Mouse (Mus musculus) limb, embryonic 14.5 days (tissue): ENCODE measurements around the gene Trp53i13. TPM values are rescaled to one million over a fixed set of nuclear protein-coding genes. Genes with fewer than 3 reads are reported as not detected.

Source experiments
- ATAC-seq: fragments of 200-750 bp; cut with Nextera tagmentation; 2 replicates; pipeline ENCODE4 v1.8.0; 2017; ENCODE audit warnings: low read depth, moderate number of reproducible peaks, moderate TSS enrichment; ENCODE audit not compliant: low FRiP score
- DNase-seq: peaks from one replicate; pipeline ENCODE4 v3.0.0-alpha.2; 2015; ENCODE audit warnings: low spot score
- H3K27ac ChIP-seq: fragments of 300-500 bp; sonication (generic); replicated peaks from 2 replicates; pipeline ENCODE4 v1.5.1; 2014; ENCODE audit warnings: low read depth, mild to moderate bottlenecking, low read length, moderate library complexity, mixed read lengths
- H3K27me3 ChIP-seq: fragments of 300-500 bp; sonication (generic); 2 replicates; pipeline ENCODE4 v1.6.1; 2014; ENCODE audit warnings: low read length, mixed read lengths; ENCODE audit not compliant: control insufficient read depth, insufficient read depth
- H3K36me3 ChIP-seq: fragments of 300-500 bp; sonication (generic); 2 replicates; pipeline ENCODE4 v1.6.1; 2014; ENCODE audit warnings: mild to moderate bottlenecking, low read length, moderate library complexity, mixed read lengths; ENCODE audit not compliant: control insufficient read depth, insufficient read depth
- H3K4me1 ChIP-seq: fragments of 300-500 bp; sonication (generic); 2 replicates; pipeline ENCODE4 v1.6.1; 2014; ENCODE audit warnings: antibody characterized with exemption, low read length, mixed read lengths; ENCODE audit not compliant: control insufficient read depth, insufficient read depth
- H3K4me2 ChIP-seq: fragments of 300-500 bp; sonication (generic); replicated peaks from 2 replicates; pipeline ENCODE4 v1.6.1; 2014; ENCODE audit warnings: low read depth, mild to moderate bottlenecking, low read length, moderate library complexity; ENCODE audit not compliant: severe bottlenecking
- H3K4me3 ChIP-seq: fragments of 300-500 bp; sonication (generic); replicated peaks from 2 replicates; pipeline ENCODE4 v1.5.1; 2014; ENCODE audit warnings: low read length
- H3K9ac ChIP-seq: fragments of 300-500 bp; sonication (generic); 2 replicates; pipeline ENCODE4 v1.6.1; 2014; ENCODE audit warnings: mild to moderate bottlenecking, low read depth, low read length, moderate library complexity; ENCODE audit not compliant: severe bottlenecking
- H3K9me3 ChIP-seq: fragments of 300-500 bp; sonication (generic); 2 replicates; pipeline ENCODE4 v1.6.1; 2016; ENCODE audit warnings: low read length; ENCODE audit not compliant: control insufficient read depth
- POLR2A ChIP-seq: fragments of 200-500 bp; IDR thresholded peaks from 2 replicates; pipeline ENCODE4 v1.8.0; 2012; ENCODE audit warnings: inconsistent platforms, mild to moderate bottlenecking, moderate library complexity, borderline replicate concordance; ENCODE audit not compliant: insufficient read depth, insufficient read length; ENCODE audit errors: extremely low read depth
- WGBS: fragments of 180-500 bp; shearing (Covaris S2); extraction: QIAGEN DNeasy Blood & Tissue Kit; methylation state at CpG from one replicate; pipeline ENCODE4 v1.1.7; 2014; 5-methylcytosine and 5-hydroxymethylcytosine counted together
- polyA plus RNA-seq, 2 experiments: library from polyadenylated mRNA; depleted of rRNA in 1 of 2; stranded (reverse) in 1 of 2; unstranded in 1 of 2; fragments of >200 nt; fragmentation: Nextera tagmentation in 1 of 2; extraction: Ambion mirVana in 1 of 2; gene quantifications; 2 replicates each; pipeline versions ENCODE4 v1.2.1 to v1.2.3; 2012 to 2014

Trp53i13 gene
- polyA plus RNA-seq, 2 experiments: 51.1 to 67.3 TPM

- peaks cover 24% of the 10 kb centered on the region for H3K36me3 ChIP-seq
- peak; percentile 76 for ATAC-seq
- under 1% methylated on average over 61 of the region's 84 CpGs for WGBS
- H3K27ac ChIP-seq: peak overlapping the region; percentile 73
- H3K9me3 ChIP-seq: no peaks in the 10 kb centered on the region
- H3K4me2 ChIP-seq: peak overlapping the region; percentile 96
- DNase-seq: peak; percentile 92
- H3K9ac ChIP-seq: peak overlapping the region; percentile 69
- peaks cover 40% of the 10 kb centered on the region for H3K4me1 ChIP-seq
- peak; percentile 70; the same call in 1 of the 2 replicates for TF ChIP-seq POLR2A
- H3K27me3 ChIP-seq: peaks cover 27% of the 10 kb centered on the region
- H3K4me3 ChIP-seq: peak overlapping the region; percentile 58
Observed at GRCm38 (mm10) chr11:77512891-77513810, 2.6 kb downstream of the Trp53i13 start.

GRCm38 (mm10) chr11:77511336-77511735 lies 4.4 kb downstream of the Trp53i13 start:
- no peak for TF ChIP-seq POLR2A
- H3K27me3 ChIP-seq: peaks cover 24% of the 10 kb centered on the region
- no peaks in the 10 kb centered on the region for H3K9me3 ChIP-seq
- H3K4me2 ChIP-seq: no peak overlapping the region
- no peak for ATAC-seq
- peaks cover 36% of the 10 kb centered on the region for H3K36me3 ChIP-seq
- no peak overlapping the region for H3K27ac ChIP-seq
- DNase-seq: no peak
- 0 out of 2 replicates have a peak overlapping the region, but pooled peaks have one; percentile 58 for H3K4me3 ChIP-seq
- 82% methylated on average over 5 of the region's 5 CpGs for WGBS
- H3K9ac ChIP-seq: no peak overlapping the region
- peaks cover 41% of the 10 kb centered on the region for H3K4me1 ChIP-seq

- peak; percentile 81 for DNase-seq
- peaks cover 66% of the 10 kb centered on the region for H3K36me3 ChIP-seq
- 17% methylated on average over 39 of the region's 49 CpGs for WGBS
- peak overlapping the region; percentile 53 for H3K9ac ChIP-seq
- H3K4me3 ChIP-seq: peak overlapping the region; percentile 38
- no peaks in the 10 kb centered on the region for H3K27me3 ChIP-seq
- peak; percentile 72 for ATAC-seq
- H3K4me1 ChIP-seq: peaks cover 18% of the 10 kb centered on the region
- peak overlapping the region; percentile 75 for H3K4me2 ChIP-seq
- H3K9me3 ChIP-seq: no peaks in the 10 kb centered on the region
- H3K27ac ChIP-seq: peak overlapping the region; percentile 63; the same call in 1 of the 2 replicates
- TF ChIP-seq POLR2A: no peak
Observed at GRCm38 (mm10) chr11:77508068-77509021, 7.4 kb downstream of the Trp53i13 start.

- no peaks in the 10 kb centered on the region for H3K9me3 ChIP-seq
- ATAC-seq (no peak), DNase-seq (no peak)
- H3K4me1 ChIP-seq: peaks cover 17% of the 10 kb centered on the region
- TF ChIP-seq POLR2A: no peak
- H3K4me3 ChIP-seq: no peak overlapping the region
- H3K27ac ChIP-seq: no peak overlapping the region
- WGBS: 69% methylated on average over 4 of the region's 4 CpGs
- H3K27me3 ChIP-seq: no peaks in the 10 kb centered on the region
- no peak overlapping the region for H3K9ac ChIP-seq
- peaks cover 76% of the 10 kb centered on the region for H3K36me3 ChIP-seq
- H3K4me2 ChIP-seq: no peak overlapping the region
Observed at GRCm38 (mm10) chr11:77507426-77507825, 8.4 kb downstream of the Trp53i13 start.

GRCm38 (mm10) chr11:77506941-77507340 lies 8.8 kb downstream of the Trp53i13 start:
- DNase-seq (no peak), ATAC-seq (no peak)
- Histone ChIP-seq H3K4me1 (peaks cover 13% of the 10 kb centered on the region), H3K9ac (no peak overlapping the region), H3K4me2 (no peak overlapping the region), H3K27ac (no peak overlapping the region), H3K9me3 (no peaks in the 10 kb centered on the region), H3K36me3 (peaks cover 80% of the 10 kb centered on the region), H3K4me3 (no peak overlapping the region), H3K27me3 (no peaks in the 10 kb centered on the region)
- TF ChIP-seq POLR2A: no peak
- 73% methylated on average over 6 of the region's 6 CpGs for WGBS
